Comparison of ENCODE assay signal across 16 mouse cellular contexts in the genomic region with DNA sequence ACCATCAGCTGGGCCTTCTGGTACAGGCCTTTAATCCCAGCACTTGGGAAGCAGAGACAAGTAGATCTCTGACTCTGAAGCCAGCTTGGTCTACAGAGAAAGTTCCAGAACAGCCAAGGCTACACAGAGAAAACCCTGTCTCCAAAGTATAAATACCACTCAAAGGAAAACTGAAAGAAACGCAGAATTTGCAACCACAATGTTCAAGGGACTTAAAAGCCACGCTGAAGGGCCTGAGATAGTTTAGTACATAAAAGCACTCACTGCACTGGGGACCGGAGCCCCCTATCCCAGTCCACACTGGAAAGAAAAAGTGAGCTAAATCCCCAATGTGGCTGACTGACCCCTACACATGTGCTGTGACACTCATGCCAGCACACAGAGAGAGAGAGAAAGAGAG.
"Had no signal": no experiment of that assay in that cellular context is flagged by ENCODE, and none has a peak within 500 bp of the region (broad histone marks: within the 10 kb centered on the region; RNA-seq: fewer than 3 reads in every experiment).

No protein-coding gene starts in this region.

- H3K9ac ChIP-seq: limb, embryonic 13.5 days; liver, embryonic 14.5 days; neural tube, embryonic 13.5 days had no signal

- H3K4me2 ChIP-seq: limb, embryonic 13.5 days; neural tube, embryonic 13.5 days had no signal

- H3K36me3 ChIP-seq: limb, embryonic 13.5 days; midbrain, embryonic 10.5 days; neural tube, embryonic 13.5 days had no signal

- H3K9me3 ChIP-seq: limb, embryonic 13.5 days; midbrain, embryonic 10.5 days; neural tube, embryonic 13.5 days had no signal

- H3K27ac ChIP-seq: limb, embryonic 13.5 days; liver, embryonic 14.5 days; midbrain, embryonic 10.5 days; neural tube, embryonic 13.5 days had no signal

- DNase-seq: kidney, adult 8-10 months; kidney, postnatal 25 days; layer of hippocampus, adult 9-11 months; layer of hippocampus, postnatal 36 days; left cerebral cortex, postnatal 4 days; lung, adult 18-20 months; lung, postnatal 4 days; midbrain, embryonic 14.5 days; retina, postnatal 1 day; right cerebral cortex, postnatal 4 days; spleen, adult 18-20 months had no signal

- H3K4me3 ChIP-seq: limb, embryonic 13.5 days; midbrain, embryonic 10.5 days; myocyte; neural tube, embryonic 13.5 days had no signal
